Mouse (Mus musculus): Measurements from ENCODE around the gene Tnp1.

The Tnp1 gene

GRCm38 (mm10) chr1:73015731-73016130, at the start of gene Tnp1:
Tnp1 (minus strand) TSS chr1:73015909.
- no peak for DNase-seq

GRCm38 (mm10) chr1:73064336-73064735, 48.6 kb upstream of the Tnp1 start:
- no peak for DNase-seq

DNA sequence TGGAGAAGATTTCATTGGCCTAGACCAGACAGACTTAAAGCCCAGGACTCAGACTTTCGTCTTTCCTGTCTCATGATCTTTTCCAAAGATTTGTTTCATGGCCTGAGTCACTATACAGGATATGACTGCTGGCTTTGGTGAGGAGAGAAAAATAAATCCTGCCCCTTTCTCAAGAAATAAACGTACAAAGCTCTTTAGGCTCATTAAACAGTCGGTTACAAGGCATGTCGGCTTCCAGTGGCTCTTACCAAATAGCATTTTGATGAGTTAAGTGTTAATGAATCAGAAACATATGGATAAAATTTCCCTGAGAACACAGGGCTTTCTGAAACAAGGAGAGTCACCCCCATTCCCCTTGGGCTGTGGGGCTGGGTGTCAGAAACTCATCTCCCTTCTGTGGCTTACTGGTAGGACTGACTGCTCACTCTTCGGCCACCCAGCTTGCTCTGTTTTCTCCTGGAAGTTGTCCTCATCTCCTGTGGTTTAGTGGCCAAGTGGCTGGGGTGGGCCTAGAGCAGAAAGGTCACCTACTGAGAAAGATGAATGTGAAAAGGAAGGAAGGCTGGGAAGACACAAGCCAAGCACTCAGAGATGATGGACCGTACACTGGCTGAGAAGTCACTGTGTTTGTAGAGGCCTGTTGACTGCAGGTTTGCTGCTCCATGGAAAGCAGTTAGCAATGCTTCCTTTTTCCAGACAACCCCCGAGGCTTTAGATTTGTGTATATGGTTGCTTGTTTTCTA, 46.0 kb upstream of the Tnp1 start:
- DNase-seq: peak in 1 of 2 experiments; percentile 11

DNA sequence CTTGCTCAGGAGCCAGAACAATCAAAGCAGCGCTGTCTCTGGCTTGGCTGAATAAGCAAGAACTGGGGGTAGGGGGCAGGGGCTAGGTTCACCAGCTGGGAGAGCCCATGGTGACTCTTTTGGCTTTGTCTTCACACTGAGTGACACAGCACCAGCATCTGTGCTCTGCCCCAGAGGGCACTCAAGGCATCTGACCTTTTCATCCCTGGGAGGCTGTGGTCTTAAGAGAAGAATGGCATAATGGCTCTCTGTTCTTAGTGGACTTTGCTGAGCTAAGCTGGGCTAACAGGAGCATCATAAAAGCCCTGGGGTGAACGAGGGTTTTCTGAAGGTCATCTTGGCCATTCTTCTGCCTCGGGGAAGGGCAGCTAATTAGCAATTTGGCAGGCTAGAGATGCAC, 44.6 kb upstream of the Tnp1 start:
- DNase-seq: no peak

GRCm38 (mm10) chr1:73056266-73057001, 40.7 kb upstream of the Tnp1 start:
- DNase-seq: no peak

DNA sequence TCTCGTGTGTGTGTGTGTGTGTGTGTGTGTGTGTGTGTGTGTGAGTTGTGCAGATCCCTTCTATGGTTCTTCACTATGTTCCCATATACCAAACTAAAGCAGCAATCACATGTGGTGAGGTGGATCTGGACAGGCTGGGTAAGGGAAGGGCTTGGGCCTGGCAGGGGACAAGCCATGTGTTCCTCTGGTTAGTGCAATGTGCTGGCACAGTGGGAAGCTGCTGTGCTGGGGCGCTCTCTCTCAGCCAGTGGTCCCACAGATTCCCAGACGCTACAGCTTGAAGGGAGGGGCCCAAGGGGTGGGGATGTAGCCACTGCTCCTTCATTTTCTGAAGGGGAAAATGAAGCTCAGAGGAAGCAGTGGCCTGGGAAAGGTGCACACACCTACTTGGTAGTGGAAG, 40.1 kb upstream of the Tnp1 start:
- DNase-seq: no peak

- no peak for DNase-seq
Measured at GRCm38 (mm10) chr1:73055206-73055605, 39.5 kb upstream of the Tnp1 start.

GRCm38 (mm10) chr1:73053545-73054326, 38.0 kb upstream of the Tnp1 start:
- no peak for DNase-seq

- DNase-seq: no peak
Measured at GRCm38 (mm10) chr1:73046896-73047672, 31.4 kb upstream of the Tnp1 start.

DNA sequence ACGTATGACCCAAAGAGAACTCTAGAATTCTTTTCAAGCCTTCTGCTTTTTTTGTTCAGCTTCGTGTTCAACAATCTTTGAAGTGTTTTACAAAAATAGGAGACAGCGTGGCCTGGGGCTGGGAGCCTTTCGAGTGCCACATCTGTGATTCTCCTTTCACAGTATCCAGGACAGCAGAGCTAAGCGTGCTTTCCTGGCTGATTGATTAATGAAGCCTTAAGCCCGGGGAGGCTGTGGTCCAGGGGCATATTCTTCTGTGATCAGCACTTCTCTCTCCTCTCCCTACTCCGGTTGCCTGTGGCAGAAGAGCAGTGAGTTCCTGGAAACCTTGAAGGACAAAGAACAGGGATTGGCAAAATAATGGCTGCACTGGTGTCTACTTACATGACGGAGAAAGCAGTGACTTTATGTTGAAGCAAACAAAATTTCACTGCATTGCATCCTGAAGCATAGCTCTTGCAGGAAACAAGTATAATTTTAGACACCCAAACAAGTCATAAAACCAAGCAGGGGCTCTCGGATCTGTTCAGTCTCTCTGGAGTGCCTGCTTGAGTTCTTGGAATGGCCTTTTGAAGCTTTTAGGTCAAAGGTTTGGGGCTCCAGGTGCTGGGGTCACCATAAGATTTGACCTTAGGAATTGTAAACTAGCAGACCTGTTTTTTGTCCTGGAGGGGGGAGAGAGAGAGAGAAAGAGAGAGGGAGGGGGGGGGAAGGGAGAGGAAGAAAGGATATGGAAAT, 30.4 kb upstream of the Tnp1 start:
- peak; percentile 2 to 20 for DNase-seq

DNA sequence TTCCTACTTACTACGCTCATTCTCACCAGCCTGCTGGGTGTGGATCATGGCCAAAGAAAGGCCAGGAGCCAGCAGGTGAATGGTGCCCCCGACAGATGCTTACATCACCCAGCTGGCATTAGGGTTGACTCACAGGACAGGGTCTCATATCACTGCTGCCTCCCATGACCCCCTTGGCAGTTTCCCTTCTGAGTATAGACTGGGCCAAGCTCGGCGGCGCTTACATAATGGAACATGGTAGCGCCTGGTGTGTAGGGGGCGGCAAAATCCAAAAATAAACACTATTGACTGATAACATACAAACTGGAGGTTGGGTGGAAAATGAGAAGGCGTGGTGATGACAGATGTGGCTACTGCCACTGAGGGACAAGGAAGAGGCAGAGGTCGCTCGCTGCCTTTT, 28.0 kb upstream of the Tnp1 start:
- no peak for DNase-seq

GRCm38 (mm10) chr1:73040691-73041425, 25.1 kb upstream of the Tnp1 start:
- no peak for DNase-seq

DNA sequence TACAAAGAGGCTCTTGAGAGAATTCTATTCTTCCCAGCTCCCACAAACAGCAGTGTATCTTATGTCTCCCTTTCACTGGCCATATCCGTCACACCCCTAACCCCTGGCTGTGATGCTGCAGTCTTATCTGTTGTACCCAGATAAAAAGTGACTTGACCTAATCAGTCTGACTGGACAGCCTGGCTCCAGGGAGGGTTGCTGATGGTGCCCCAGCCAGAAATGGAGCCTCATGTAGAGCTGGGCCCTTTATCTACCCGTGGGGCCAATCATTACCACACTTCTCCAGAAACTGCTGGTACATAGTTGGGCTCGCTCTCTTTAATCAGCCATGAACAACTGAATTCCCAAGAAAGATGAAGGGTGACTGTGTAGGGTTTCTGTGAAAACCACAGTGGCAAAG, 22.8 kb upstream of the Tnp1 start:
- DNase-seq: no peak

GRCm38 (mm10) chr1:73036536-73036935, 20.8 kb upstream of the Tnp1 start:
- peak; percentile 28 to 77 for DNase-seq

DNA sequence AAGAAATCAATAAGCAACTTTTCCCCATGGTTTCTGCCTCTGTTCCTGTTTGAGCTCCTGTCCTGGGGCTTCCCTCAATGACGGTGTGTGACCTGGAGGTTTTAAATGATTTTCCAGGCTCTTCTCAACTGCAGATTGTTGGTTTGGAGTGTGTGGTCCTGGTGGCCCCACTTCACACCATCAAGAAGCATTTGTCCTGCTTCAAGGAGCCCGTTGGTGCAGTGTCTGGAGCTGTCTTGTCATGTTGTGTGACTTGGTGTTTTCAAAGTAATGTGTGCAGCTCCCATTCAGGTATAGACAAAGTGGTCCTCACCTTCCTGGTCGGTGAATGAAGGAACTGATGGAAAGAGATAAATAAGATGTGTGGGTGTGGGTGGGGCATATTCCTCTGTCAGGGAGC, 20.0 kb upstream of the Tnp1 start:
- DNase-seq: no peak

GRCm38 (mm10) chr1:73032491-73032890, 16.8 kb upstream of the Tnp1 start:
- no peak for DNase-seq

- DNase-seq: no peak
Measured at GRCm38 (mm10) chr1:73028741-73029140, 13.0 kb upstream of the Tnp1 start.

DNA sequence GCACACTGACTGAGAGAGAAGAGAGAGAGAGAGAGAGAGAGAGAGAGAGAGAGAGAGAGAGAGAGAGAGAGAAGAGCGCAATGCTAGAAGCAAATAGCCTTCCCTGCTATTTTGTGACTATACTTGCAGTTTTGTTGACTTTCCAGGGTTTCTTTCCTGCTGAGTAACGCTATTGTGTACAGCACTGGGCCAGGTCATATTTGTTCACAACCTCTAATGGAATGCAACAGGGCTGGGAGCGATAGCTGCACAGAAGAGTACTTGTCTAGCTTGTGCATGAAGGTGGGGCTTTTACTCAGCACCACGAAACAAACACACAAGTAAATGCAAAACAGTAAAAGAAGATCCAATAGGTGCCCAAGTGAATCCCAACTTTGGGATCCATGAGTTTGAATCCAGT, 11.7 kb upstream of the Tnp1 start:
- no peak for DNase-seq

DNA sequence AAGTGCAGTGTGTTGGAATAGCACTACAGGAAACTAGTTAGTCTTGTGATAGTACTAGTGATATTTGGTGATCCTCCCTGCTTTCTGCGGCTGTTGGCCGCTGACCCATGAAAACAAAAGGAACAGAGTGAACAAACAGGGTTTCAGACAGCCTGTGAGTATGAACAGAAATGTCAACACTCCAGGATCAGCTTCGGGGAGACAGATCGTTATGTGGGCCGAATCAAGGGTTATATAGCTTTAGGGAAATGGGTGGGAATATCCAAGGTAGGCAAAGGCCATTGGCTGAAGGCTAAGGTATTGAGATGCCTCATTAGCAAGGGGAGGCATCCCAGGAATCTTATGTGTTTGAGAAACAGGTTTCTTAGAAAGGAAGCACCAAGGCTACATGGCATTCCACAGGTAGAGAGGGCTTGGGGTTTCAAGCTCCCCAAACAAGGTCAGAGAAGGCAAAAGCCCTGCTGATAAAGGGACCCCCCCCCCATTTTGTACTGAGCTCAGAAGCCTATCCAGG, 11.1 kb upstream of the Tnp1 start:
- no peak for DNase-seq

DNA sequence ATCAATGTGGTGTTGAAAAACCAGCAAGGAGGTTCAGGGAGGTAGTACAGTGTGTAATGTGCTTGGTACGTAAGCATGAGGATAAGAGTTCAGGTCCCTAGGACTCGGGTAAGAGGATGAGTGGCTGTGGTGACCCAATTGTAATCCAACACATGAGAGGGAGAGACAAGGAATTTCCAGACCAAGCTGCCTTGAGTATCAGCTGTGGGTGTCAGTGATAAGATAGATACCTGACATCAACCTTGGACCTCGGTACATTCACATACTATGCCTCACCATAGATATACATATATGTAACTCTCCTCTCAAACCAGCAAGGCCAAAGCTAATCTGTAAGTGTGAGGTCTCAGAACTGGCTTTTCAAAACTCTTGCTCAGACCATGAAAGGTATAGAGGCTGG, 10.4 kb upstream of the Tnp1 start:
- DNase-seq: no peak

DNA sequence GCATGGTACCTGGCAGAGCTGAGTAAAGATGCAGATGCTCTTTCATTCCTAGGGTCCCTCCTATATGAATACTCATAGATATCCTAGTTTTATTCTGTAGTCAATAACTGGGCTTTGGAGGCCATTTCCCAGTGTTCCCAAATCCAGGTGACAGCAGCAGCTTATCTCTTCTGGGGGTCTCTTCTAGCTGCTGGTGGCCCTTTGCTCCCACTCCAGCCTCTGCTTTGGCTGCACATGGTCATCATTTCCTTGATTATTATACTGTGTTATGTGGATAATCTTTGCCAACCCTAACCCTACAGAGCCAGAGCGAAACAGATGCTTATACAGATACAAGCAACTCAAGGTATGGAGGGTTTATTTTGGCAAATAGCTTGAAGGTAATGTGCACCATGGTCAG, 8.9 kb downstream of the Tnp1 start:
- DNase-seq: no peak

Data from kidney, postnatal 36 days (tissue).